Mouse (Mus musculus) thymus, adult 2 months (tissue): ENCODE results near the gene Pacrg. TPM values are rescaled to one million over a fixed set of nuclear protein-coding genes. Genes with fewer than 3 reads are reported as not detected.

Experiments used
- DNase-seq: peaks from one replicate; pipeline ENCODE4 v3.0.0; 2021
- H3K27ac ChIP-seq: fragments of 200-500 bp; 2 replicates; pipeline ENCODE4 v1.5.1; 2012; ENCODE audit warnings: low read length, control low read depth; ENCODE audit not compliant: control insufficient read depth, insufficient read depth
- H3K27me3 ChIP-seq: fragments of 200-500 bp; 2 replicates; pipeline ENCODE4 v1.6.1; 2012; ENCODE audit warnings: mild to moderate bottlenecking, low read length, moderate library complexity, mixed read lengths; ENCODE audit not compliant: control insufficient read depth, insufficient read depth
- H3K36me3 ChIP-seq: fragments of 200-500 bp; 2 replicates; pipeline ENCODE4 v1.6.1; 2012; ENCODE audit warnings: mild to moderate bottlenecking, low read length, moderate library complexity; ENCODE audit not compliant: control insufficient read depth, insufficient read depth
- H3K4me1 ChIP-seq: fragments of 200-500 bp; replicated peaks from 2 replicates; pipeline ENCODE4 v1.6.1; 2012; ENCODE audit warnings: low read length; ENCODE audit not compliant: control insufficient read depth, insufficient read depth
- H3K4me3 ChIP-seq: fragments of 200-500 bp; 2 replicates; pipeline ENCODE4 v1.5.1; 2012; ENCODE audit warnings: mild to moderate bottlenecking, low read length, control low read depth, moderate library complexity; ENCODE audit not compliant: control insufficient read depth, insufficient read depth
- CTCF ChIP-seq: fragments of 200-500 bp; IDR thresholded peaks from 2 replicates; pipeline ENCODE4 v1.5.1; 2012; ENCODE audit warnings: mild to moderate bottlenecking, control low read depth, low read length, moderate library complexity, borderline replicate concordance; ENCODE audit not compliant: control insufficient read depth, poor library complexity, insufficient read depth; ENCODE audit errors: extremely low read depth
- POLR2A ChIP-seq: fragments of 200-500 bp; IDR thresholded peaks from 2 replicates; pipeline ENCODE4 v1.6.1; 2012; ENCODE audit warnings: mild to moderate bottlenecking, low read length, control low read depth, moderate library complexity; ENCODE audit not compliant: control insufficient read depth, poor library complexity, insufficient read depth; ENCODE audit errors: extremely low read depth
- WGBS: fragments of 180-500 bp; shearing (Covaris S2); methylation state at CpG from one replicate; pipeline ENCODE4 v1.1.7; 2018; 5-methylcytosine and 5-hydroxymethylcytosine counted together
- polyA plus RNA-seq: library from polyadenylated mRNA; depleted of rRNA; stranded (reverse); fragments of >200 nt; gene quantifications from 2 replicates; pipeline ENCODE4 v1.2.3, GENCODE M21; 2012

Pacrg gene
- polyA plus RNA-seq, 1 experiment: 0.34 TPM

- Histone ChIP-seq H3K36me3 (no peaks in the 10 kb centered on the region), H3K4me1 (no peaks in the 10 kb centered on the region), H3K4me3 (no peak overlapping the region), H3K27ac (no peak overlapping the region), H3K27me3 (no peaks in the 10 kb centered on the region)
- TF ChIP-seq CTCF: no peak
- TF ChIP-seq POLR2A: no peak
- WGBS: 93% methylated on average over 7 of the region's 7 CpGs
- no peak for DNase-seq
These were observed 433.8 kb downstream of the Pacrg start for GRCm38 (mm10) chr17:10406311-10406710.

GRCm38 (mm10) chr17:10405906-10406305, 434.2 kb downstream of the Pacrg start:
- Histone ChIP-seq H3K4me3 (no peak overlapping the region), H3K27ac (no peak overlapping the region), H3K36me3 (no peaks in the 10 kb centered on the region), H3K4me1 (no peaks in the 10 kb centered on the region), H3K27me3 (no peaks in the 10 kb centered on the region)
- whole genome bisulfite sequencing: 93% methylated on average over 7 of the region's 7 CpGs
- TF ChIP-seq CTCF (no peak), POLR2A (no peak)
- no peak for DNase-seq

DNA sequence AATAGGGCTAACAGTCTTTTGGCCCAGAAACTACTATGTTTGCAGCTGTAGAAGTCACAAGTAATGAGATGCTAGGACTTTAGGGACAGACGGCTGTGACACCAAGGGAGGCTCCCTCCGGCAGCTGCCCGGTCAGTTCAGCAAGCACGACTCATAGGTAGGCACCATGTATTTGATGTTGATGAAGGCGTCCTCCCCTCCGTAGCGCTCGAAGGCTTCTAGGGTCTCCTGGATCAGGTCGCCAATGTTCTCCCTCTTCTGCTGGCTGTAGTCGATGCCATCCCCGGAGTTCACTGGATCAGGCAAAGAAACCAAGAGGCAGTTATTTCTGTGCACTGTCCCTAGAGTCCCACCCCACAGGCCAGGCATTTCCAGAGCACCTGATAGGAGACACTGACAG, 436.9 kb downstream of the Pacrg start:
- no peak for TF ChIP-seq POLR2A
- TF ChIP-seq CTCF: no peak
- Histone ChIP-seq H3K27ac (no peak overlapping the region), H3K4me3 (no peak overlapping the region), H3K36me3 (no peaks in the 10 kb centered on the region), H3K4me1 (no peaks in the 10 kb centered on the region), H3K27me3 (no peaks in the 10 kb centered on the region)
- no peak for DNase-seq
- 98% methylated on average over 11 of the region's 11 CpGs for WGBS

DNA sequence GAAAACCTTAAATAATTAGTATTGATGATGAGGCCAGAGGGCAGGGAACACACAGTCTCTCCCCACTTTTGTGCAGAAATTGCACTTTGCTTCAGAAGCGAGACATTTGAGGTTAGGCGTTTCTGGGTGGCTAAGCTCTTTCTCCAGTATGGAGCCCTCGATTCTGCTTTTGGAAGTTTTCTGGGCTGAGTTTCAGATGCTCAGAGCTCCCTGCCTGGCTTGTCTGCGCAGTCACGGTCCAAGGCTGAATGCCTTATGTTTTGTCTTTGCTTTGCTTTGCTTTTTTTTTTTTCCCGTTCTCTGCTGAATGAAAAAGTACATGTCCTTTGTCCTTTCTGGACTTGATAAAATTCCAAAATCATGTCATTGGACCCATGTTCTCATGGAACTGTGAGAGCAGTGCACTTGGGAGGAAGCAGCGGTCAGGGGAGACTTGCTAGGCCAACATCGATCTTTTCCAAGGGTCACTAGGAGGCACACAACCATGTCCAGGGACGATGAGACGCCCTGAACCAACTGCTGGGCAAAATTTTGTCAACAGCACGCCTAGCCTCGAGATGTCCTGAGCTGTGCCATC, 438.0 kb downstream of the Pacrg start:
- no peak for TF ChIP-seq CTCF
- DNase-seq: no peak
- no peak overlapping the region for H3K4me3 ChIP-seq
- WGBS: 93% methylated on average over 12 of the region's 12 CpGs
- H3K36me3 ChIP-seq: no peaks in the 10 kb centered on the region
- no peaks in the 10 kb centered on the region for H3K4me1 ChIP-seq
- no peaks in the 10 kb centered on the region for H3K27me3 ChIP-seq
- no peak overlapping the region for H3K27ac ChIP-seq

GRCm38 (mm10) chr17:10401529-10401928, 438.6 kb downstream of the Pacrg start:
- Histone ChIP-seq H3K27me3 (no peaks in the 10 kb centered on the region), H3K27ac (no peak overlapping the region), H3K4me1 (no peaks in the 10 kb centered on the region), H3K4me3 (no peak overlapping the region), H3K36me3 (no peaks in the 10 kb centered on the region)
- TF ChIP-seq CTCF: no peak
- no peak for DNase-seq
- 82% methylated on average over 3 of the region's 3 CpGs for WGBS

DNA sequence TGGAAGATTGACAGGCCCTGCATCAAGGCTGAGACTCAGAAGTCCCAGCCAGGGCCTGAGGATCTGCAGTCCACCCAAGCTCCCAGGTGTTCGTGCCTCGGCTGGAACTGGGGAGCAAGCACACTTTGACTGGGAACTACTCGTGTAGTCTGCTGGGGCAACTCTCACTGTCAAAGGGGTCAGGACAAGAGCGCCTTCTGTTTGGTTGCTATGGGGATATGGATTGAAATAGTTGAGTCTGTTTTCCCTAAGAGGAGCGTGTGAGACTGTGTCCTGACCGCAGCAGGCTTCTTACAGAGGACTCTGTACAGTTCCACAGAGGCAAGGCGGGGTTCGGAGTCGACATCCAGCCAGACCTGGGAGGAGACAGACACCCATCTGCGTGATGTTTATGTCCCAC, 440.4 kb downstream of the Pacrg start:
- DNase-seq: no peak
- H3K4me1 ChIP-seq: no peaks in the 10 kb centered on the region
- H3K27me3 ChIP-seq: no peaks in the 10 kb centered on the region
- TF ChIP-seq CTCF (no peak), POLR2A (no peak)
- no peaks in the 10 kb centered on the region for H3K36me3 ChIP-seq
- H3K27ac ChIP-seq: no peak overlapping the region
- 96% methylated on average over 10 of the region's 10 CpGs for WGBS
- H3K4me3 ChIP-seq: no peak overlapping the region

- no peaks in the 10 kb centered on the region for H3K36me3 ChIP-seq
- H3K27ac ChIP-seq: no peak overlapping the region
- no peaks in the 10 kb centered on the region for H3K27me3 ChIP-seq
- H3K4me1 ChIP-seq: no peaks in the 10 kb centered on the region
- TF ChIP-seq POLR2A: no peak
- 92% methylated on average over 5 of the region's 5 CpGs for whole genome bisulfite sequencing
- H3K4me3 ChIP-seq: no peak overlapping the region
- DNase-seq: no peak
These were observed 441.2 kb downstream of the Pacrg start for GRCm38 (mm10) chr17:10398871-10399270.
